Mouse (Mus musculus) Patski (cell line): ENCODE measurements at regions not wholly inside any gene's neighbourhood (a gene's known extent, or its start where the extent isn't known, plus 50 kb on each side); places are given as distances from the start of the nearest gene placed in this dataset.

ENCODE experiments used
- ATAC-seq: fragments of 100-300 bp; one replicate; pipeline ENCODE4 v1.8.0; 2021
- CTCF ChIA-PET: fragments of 350-600 bp; sonication (Branson Sonifier 250); formaldehyde crosslinking; loops from one replicate; lab custom pipeline; 2022; ENCODE audit warnings: inconsistent platforms; lab: Charles Lee
- POLR2A ChIA-PET: fragments of 350-600 bp; sonication (Branson Sonifier 250); formaldehyde crosslinking; loops from one replicate; lab custom pipeline; 2022; ENCODE audit warnings: antibody characterized with exemption, inconsistent platforms; lab: Charles Lee
- DNase-seq: peaks from one replicate; pipeline ENCODE4 v3.0.0-alpha.2; 2011; ENCODE audit warnings: low read depth, low spot score
- H3K27me3 ChIP-seq: fragments of 371-371 bp; one replicate; pipeline ENCODE4 v1.5.1; 2021
- CTCF ChIP-seq: fragments of 100-300 bp; IDR thresholded peaks from one replicate; pipeline ENCODE4 v1.5.1; 2021
- in situ Hi-C: fragments of 300-500 bp; cut with MboI; formaldehyde crosslinking; loops from 3 replicates; pipeline ENCODE4 v1.11.1; 2018; ENCODE audit warnings: low pct_unique_long_range_greater_than_20kb, mixed read lengths

DNA sequence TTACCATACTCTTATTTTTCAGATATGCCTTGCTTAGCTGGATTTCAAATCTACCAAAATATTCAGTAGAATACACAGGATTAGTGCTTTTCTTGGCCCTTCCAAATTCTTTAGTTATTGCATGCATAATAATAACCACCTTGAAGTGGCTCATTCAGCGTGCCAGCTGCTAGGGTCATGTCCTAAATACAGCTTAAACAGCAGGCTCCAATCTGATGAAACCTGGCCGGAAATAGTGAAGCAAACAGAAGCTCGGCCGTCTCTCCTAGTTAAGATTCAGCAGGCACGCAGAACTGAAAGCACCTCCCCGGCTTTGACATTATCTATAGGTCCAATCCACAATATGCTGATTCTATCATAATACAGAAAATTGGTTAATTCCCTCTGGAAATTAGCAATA, 1042.9 kb downstream of the Tecrl start:
- in situ Hi-C loops = no loop called here
- no peak for TF ChIP-seq CTCF
- H3K27me3 ChIP-seq = peaks cover 2% of the 10 kb centered on the region
- ChIA-PET CTCF (no interaction called here), POLR2A (interaction anchor here (0.6 kb wide), 1 partner anchor 14 kb away, joined by 3 read pairs; no protein-coding TSS in a partner anchor)
- ATAC-seq (no peak), DNase-seq (no peak)

DNA sequence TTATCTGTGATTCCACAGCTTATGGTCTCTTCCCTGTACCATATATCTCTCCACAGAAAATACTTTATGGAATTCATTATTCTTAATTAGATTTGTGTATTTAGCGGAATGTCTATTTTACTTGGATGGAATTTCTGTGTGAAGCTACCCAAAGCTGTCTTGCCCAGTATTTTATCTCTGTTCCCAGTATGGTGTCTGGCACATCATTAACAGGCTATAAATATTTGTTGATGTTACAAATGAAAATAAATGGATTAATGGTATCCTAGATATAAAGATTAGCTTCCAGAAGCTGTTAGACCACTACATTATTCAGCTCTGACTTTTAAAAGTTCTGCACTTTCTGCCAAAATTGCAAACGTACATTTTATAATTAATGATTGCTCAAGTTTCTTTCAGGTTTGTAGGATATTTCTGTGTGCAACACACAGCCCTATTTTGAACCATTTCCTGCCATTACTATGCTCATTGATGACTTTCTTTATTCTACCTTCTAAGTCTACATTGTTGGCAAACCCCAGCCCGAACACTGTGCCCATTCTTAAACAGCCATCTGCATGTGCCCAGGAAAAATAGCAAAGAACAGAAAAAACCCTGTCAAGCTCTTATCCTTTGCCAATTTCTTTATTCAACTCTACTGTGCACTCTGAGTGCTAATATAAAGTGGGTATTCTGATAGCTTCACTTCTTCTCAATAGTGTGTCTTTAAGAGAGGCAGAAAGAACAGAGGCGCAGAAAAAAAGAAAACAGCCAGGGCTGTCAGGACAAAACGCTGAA, 1066.7 kb downstream of the Tecrl start:
- H3K27me3 ChIP-seq = peaks cover 9% of the 10 kb centered on the region
- POLR2A ChIA-PET = no interaction called here
- CTCF ChIA-PET = interaction anchor here (0.8 kb wide), 1 partner anchor 11 kb away, joined by 3 read pairs; no protein-coding TSS in a partner anchor
- ATAC-seq (no peak), DNase-seq (no peak)
- in situ Hi-C loops = no loop called here
- TF ChIP-seq CTCF = no peak

DNA sequence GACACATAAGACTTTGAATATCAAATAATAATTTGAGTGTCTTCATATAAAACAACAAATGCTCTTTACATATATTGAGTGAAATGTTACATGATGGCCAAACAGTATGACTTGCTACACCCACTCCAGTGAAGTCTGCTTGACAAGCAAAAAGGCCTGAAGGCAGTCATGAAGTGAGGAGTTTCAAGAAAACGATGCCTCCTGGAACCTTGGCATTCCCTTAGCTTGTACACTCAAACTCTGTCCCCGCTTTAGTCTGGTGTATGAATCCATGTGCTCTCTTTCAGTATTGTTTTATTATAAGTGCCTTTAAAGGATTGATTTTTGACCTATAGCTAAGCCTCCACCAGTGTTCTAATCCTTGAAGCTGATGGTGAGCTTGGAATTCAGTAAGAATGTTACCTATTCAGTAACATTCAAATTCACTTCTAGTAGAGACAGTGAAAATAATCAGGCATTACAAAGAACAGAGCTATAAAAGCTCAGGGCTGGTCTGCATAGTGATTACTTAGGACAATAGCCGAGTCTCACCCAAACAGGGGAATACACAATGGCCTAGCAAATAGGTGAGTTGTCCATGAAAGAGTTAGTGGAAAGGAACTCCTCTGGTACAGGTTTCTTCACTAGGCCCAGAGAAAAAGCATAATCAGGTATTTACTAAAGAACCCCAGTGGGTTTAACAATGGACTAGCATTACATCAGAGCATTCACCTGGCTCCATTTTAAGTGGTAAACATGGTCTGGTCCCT, 1101.5 kb downstream of the Tecrl start:
- CTCF ChIA-PET = no interaction called here
- in situ Hi-C loops = no loop called here
- TF ChIP-seq CTCF = no peak
- POLR2A ChIA-PET = no interaction called here
- no peaks in the 10 kb centered on the region for H3K27me3 ChIP-seq
- DNase-seq (no peak), ATAC-seq (no peak)

GRCm38 (mm10) chr5:82226329-82226728, 1128.7 kb downstream of the Tecrl start:
- ATAC-seq (no peak), DNase-seq (no peak)
- ChIA-PET CTCF (no interaction called here), POLR2A (no interaction called here)
- no peaks in the 10 kb centered on the region for H3K27me3 ChIP-seq
- no peak for TF ChIP-seq CTCF
- in situ Hi-C loops = no loop called here

- TF ChIP-seq CTCF = no peak
- ChIA-PET POLR2A (no interaction called here), CTCF (no interaction called here)
- no peak for ATAC-seq
- no peaks in the 10 kb centered on the region for H3K27me3 ChIP-seq
- in situ Hi-C loops = no loop called here
- no peak for DNase-seq
Observed at GRCm38 (mm10) chr5:82223622-82224021, 1131.4 kb downstream of the Tecrl start.

DNA sequence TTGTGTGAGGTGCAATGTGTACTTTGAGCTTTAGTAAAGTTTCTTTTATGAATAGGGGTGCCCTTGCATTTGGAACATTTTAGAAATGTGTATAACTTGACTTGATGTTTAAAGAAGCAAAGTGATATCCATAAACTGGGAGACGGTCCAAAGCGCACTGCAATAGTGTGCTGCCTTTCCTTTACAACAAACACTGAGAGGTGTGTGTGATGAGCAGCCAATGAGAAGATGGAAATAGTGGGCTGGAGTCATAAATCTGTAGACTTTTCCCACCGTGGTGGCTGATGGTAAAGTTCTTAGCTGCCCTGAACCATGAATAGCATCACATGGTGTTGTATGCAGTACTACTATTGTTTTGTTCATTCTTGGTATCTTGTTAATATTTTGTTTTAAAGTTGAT, 1151.4 kb downstream of the Tecrl start:
- CTCF ChIA-PET = no interaction called here
- H3K27me3 ChIP-seq = no peaks in the 10 kb centered on the region
- in situ Hi-C loops = no loop called here
- ATAC-seq (no peak), DNase-seq (no peak)
- POLR2A ChIA-PET = no interaction called here
- TF ChIP-seq CTCF = no peak
